Mouse (Mus musculus) testis, adult 2 months (tissue): ENCODE measurements around the gene Angptl4.
A peak's percentile ranks its signal among the peaks of the same experiment; 100 is the strongest.

Experiments
- CTCF ChIP-seq: fragments of 200-500 bp; IDR thresholded peaks from 2 replicates; pipeline ENCODE4 v1.5.1; 2012; ENCODE audit warnings: low read depth, mild to moderate bottlenecking, inconsistent platforms, low read length, moderate library complexity; ENCODE audit not compliant: control insufficient read depth, insufficient read depth, insufficient replicate concordance
- POLR2A ChIP-seq: fragments of 200-500 bp; IDR thresholded peaks from 2 replicates; pipeline ENCODE4 v1.6.1; 2012; ENCODE audit warnings: low read depth, mild to moderate bottlenecking, inconsistent platforms, low read length, moderate library complexity; ENCODE audit not compliant: control insufficient read depth

- TF ChIP-seq CTCF = no peak
- TF ChIP-seq POLR2A = peak; percentile 74
Observed at GRCm38 (mm10) chr17:33760255-33761165, 21.1 kb downstream of the Angptl4 start, which contains the start of gene Rab11b.
